Mouse (Mus musculus): ENCODE measurements at regions not wholly inside any gene's neighbourhood (a gene's known extent, or its start where the extent isn't known, plus 50 kb on each side); places are given as distances from the start of the nearest gene placed in this dataset.

GRCm38 (mm10) chr11:48351349-48352023 lies 362.7 kb upstream of the Sgcd start:
- H3K36me3 ChIP-seq (ENCODE audit: insufficient read depth, low read length): no peaks in the 10 kb centered on the region
- H3K4me1 ChIP-seq (ENCODE audit: insufficient read depth, low read depth, low read length): no peaks in the 10 kb centered on the region
- H3K4me3 ChIP-seq (ENCODE audit: low read depth, low read length): no peak overlapping the region
- H3K27me3 ChIP-seq (replicated peaks; ENCODE audit: insufficient read depth, low read length): no peaks in the 10 kb centered on the region
- WGBS: 71% methylated on average over 4 of the region's 4 CpGs
- no peak for ATAC-seq
- H3K27ac ChIP-seq (ENCODE audit: low read length): no peak overlapping the region
- DNase-seq (ENCODE audit: low spot score): no peak
- H3K4me2 ChIP-seq (replicated peaks; ENCODE audit: low read depth, low read length): no peak overlapping the region
- no peak overlapping the region for H3K9ac ChIP-seq (replicated peaks; ENCODE audit: low read depth)
- TF ChIP-seq CTCF (IDR thresholded peaks at IDR 0.05): no peak
- no peak for TF ChIP-seq EP300 (IDR thresholded peaks at IDR 0.05)
- H3K9me3 ChIP-seq (ENCODE audit: low read length): no peaks in the 10 kb centered on the region

GRCm38 (mm10) chr11:48314500-48314899 lies 325.7 kb upstream of the Sgcd start:
- H3K27me3 ChIP-seq (replicated peaks; ENCODE audit: insufficient read depth, low read length): no peaks in the 10 kb centered on the region
- no peak overlapping the region for H3K4me3 ChIP-seq (ENCODE audit: low read depth, low read length)
- ATAC-seq (no peak), DNase-seq (ENCODE audit: low spot score) (no peak)
- H3K9ac ChIP-seq (replicated peaks; ENCODE audit: low read depth): no peak overlapping the region
- no peak overlapping the region for H3K4me2 ChIP-seq (replicated peaks; ENCODE audit: low read depth, low read length)
- no peaks in the 10 kb centered on the region for H3K36me3 ChIP-seq (ENCODE audit: insufficient read depth, low read length)
- WGBS: 59% methylated on average over 1 of the region's 1 CpGs
- TF ChIP-seq CTCF (IDR thresholded peaks at IDR 0.05): no peak
- TF ChIP-seq EP300 (IDR thresholded peaks at IDR 0.05): no peak
- no peak overlapping the region for H3K27ac ChIP-seq (ENCODE audit: low read length)
- H3K9me3 ChIP-seq (ENCODE audit: low read length): no peaks in the 10 kb centered on the region
- no peaks in the 10 kb centered on the region for H3K4me1 ChIP-seq (ENCODE audit: insufficient read depth, low read depth, low read length)

- ATAC-seq (no peak), DNase-seq (ENCODE audit: low spot score) (no peak)
- H3K9me3 ChIP-seq (ENCODE audit: low read length): no peaks in the 10 kb centered on the region
- no peak overlapping the region for H3K4me3 ChIP-seq (ENCODE audit: low read depth, low read length)
- H3K36me3 ChIP-seq (ENCODE audit: insufficient read depth, low read length): no peaks in the 10 kb centered on the region
- no peak overlapping the region for H3K27ac ChIP-seq (ENCODE audit: low read length)
- no peak overlapping the region for H3K4me2 ChIP-seq (replicated peaks; ENCODE audit: low read depth, low read length)
- no peak overlapping the region for H3K9ac ChIP-seq (replicated peaks; ENCODE audit: low read depth)
- TF ChIP-seq EP300 (IDR thresholded peaks at IDR 0.05): no peak
- TF ChIP-seq CTCF (IDR thresholded peaks at IDR 0.05): no peak
- WGBS: 73% methylated on average over 3 of the region's 3 CpGs
- H3K4me1 ChIP-seq (ENCODE audit: insufficient read depth, low read depth, low read length): no peaks in the 10 kb centered on the region
- no peaks in the 10 kb centered on the region for H3K27me3 ChIP-seq (replicated peaks; ENCODE audit: insufficient read depth, low read length)
Measured at GRCm38 (mm10) chr11:48295370-48295769, 306.6 kb upstream of the Sgcd start.

GRCm38 (mm10) chr11:48262492-48262891 lies 273.7 kb upstream of the Sgcd start:
- Histone ChIP-seq H3K36me3 (ENCODE audit: insufficient read depth, low read length) (no peaks in the 10 kb centered on the region), H3K4me3 (ENCODE audit: low read depth, low read length) (no peak overlapping the region), H3K9ac (replicated peaks; ENCODE audit: low read depth) (no peak overlapping the region), H3K27ac (ENCODE audit: low read length) (no peak overlapping the region), H3K27me3 (replicated peaks; ENCODE audit: insufficient read depth, low read length) (no peaks in the 10 kb centered on the region), H3K4me1 (ENCODE audit: insufficient read depth, low read depth, low read length) (no peaks in the 10 kb centered on the region), H3K9me3 (ENCODE audit: low read length) (no peaks in the 10 kb centered on the region), H3K4me2 (replicated peaks; ENCODE audit: low read depth, low read length) (no peak overlapping the region)
- no peak for ATAC-seq
- TF ChIP-seq CTCF (IDR thresholded peaks at IDR 0.05): no peak
- TF ChIP-seq EP300 (IDR thresholded peaks at IDR 0.05): no peak
- peak; percentile 48 for DNase-seq (ENCODE audit: low spot score)
- WGBS: 43% methylated on average over 3 of the region's 3 CpGs

GRCm38 (mm10) chr11:48261089-48261488 lies 272.3 kb upstream of the Sgcd start:
- H3K27me3 ChIP-seq (replicated peaks; ENCODE audit: insufficient read depth, low read length): no peaks in the 10 kb centered on the region
- no peak overlapping the region for H3K4me3 ChIP-seq (ENCODE audit: low read depth, low read length)
- no peak overlapping the region for H3K27ac ChIP-seq (ENCODE audit: low read length)
- no peaks in the 10 kb centered on the region for H3K9me3 ChIP-seq (ENCODE audit: low read length)
- H3K9ac ChIP-seq (replicated peaks; ENCODE audit: low read depth): no peak overlapping the region
- TF ChIP-seq CTCF (IDR thresholded peaks at IDR 0.05) (no peak), EP300 (IDR thresholded peaks at IDR 0.05) (no peak)
- H3K4me2 ChIP-seq (replicated peaks; ENCODE audit: low read depth, low read length): no peak overlapping the region
- no peak for DNase-seq (ENCODE audit: low spot score)
- 29% methylated on average over 1 of the region's 1 CpGs for WGBS
- ATAC-seq: no peak
- H3K36me3 ChIP-seq (ENCODE audit: insufficient read depth, low read length): no peaks in the 10 kb centered on the region
- no peaks in the 10 kb centered on the region for H3K4me1 ChIP-seq (ENCODE audit: insufficient read depth, low read depth, low read length)

- no peaks in the 10 kb centered on the region for H3K27me3 ChIP-seq (replicated peaks; ENCODE audit: insufficient read depth, low read length)
- H3K9me3 ChIP-seq (ENCODE audit: low read length): no peaks in the 10 kb centered on the region
- H3K4me3 ChIP-seq (ENCODE audit: low read depth, low read length): no peak overlapping the region
- TF ChIP-seq EP300 (IDR thresholded peaks at IDR 0.05) (no peak), CTCF (IDR thresholded peaks at IDR 0.05) (no peak)
- H3K4me1 ChIP-seq (ENCODE audit: insufficient read depth, low read depth, low read length): no peaks in the 10 kb centered on the region
- ATAC-seq: no peak
- H3K36me3 ChIP-seq (ENCODE audit: insufficient read depth, low read length): no peaks in the 10 kb centered on the region
- DNase-seq (ENCODE audit: low spot score): no peak
- WGBS: 79% methylated on average over 4 of the region's 4 CpGs
- no peak overlapping the region for H3K4me2 ChIP-seq (replicated peaks; ENCODE audit: low read depth, low read length)
- H3K9ac ChIP-seq (replicated peaks; ENCODE audit: low read depth): no peak overlapping the region
- no peak overlapping the region for H3K27ac ChIP-seq (ENCODE audit: low read length)
Measured at GRCm38 (mm10) chr11:48250678-48251317, 262.0 kb upstream of the Sgcd start.

Data from lung, postnatal 0 days (tissue).